Mouse (Mus musculus) stomach, postnatal 0 days (tissue): ENCODE measurements around the gene Msi1. TPM values are rescaled to one million over a fixed set of nuclear protein-coding genes. Genes with fewer than 3 reads are reported as not detected.

ENCODE experiments used
- ATAC-seq: fragments of 200-750 bp; cut with Nextera tagmentation; 2 replicates; pipeline ENCODE4 v1.8.0; 2017; ENCODE audit not compliant: low FRiP score, low TSS enrichment
- DNase-seq: peaks from one replicate; pipeline ENCODE4 v3.0.0-alpha.2; 2016; ENCODE audit warnings: low spot score
- H3K27ac ChIP-seq: fragments of 300-500 bp; sonication (generic); replicated peaks from 2 replicates; pipeline ENCODE4 v1.5.1; 2014; ENCODE audit warnings: mild to moderate bottlenecking, control low read depth
- H3K27me3 ChIP-seq: fragments of 300-500 bp; sonication (generic); 2 replicates; pipeline ENCODE4 v1.6.1; 2014; ENCODE audit warnings: low read length; ENCODE audit not compliant: control insufficient read depth, insufficient read depth
- H3K36me3 ChIP-seq: fragments of 300-500 bp; sonication (generic); 2 replicates; pipeline ENCODE4 v1.6.1; 2014; ENCODE audit warnings: low read length, mixed read lengths; ENCODE audit not compliant: control insufficient read depth, insufficient read depth
- H3K4me1 ChIP-seq: fragments of 300-500 bp; sonication (generic); replicated peaks from 2 replicates; pipeline ENCODE4 v1.6.1; 2014; ENCODE audit warnings: antibody characterized with exemption; ENCODE audit not compliant: control insufficient read depth, insufficient read depth
- H3K4me2 ChIP-seq: fragments of 300-500 bp; sonication (generic); replicated peaks from 2 replicates; pipeline ENCODE4 v1.6.1; 2014; ENCODE audit warnings: low read depth, mild to moderate bottlenecking, control low read depth, moderate library complexity
- H3K4me3 ChIP-seq: fragments of 300-500 bp; sonication (generic); 2 replicates; pipeline ENCODE4 v1.5.1; 2014; ENCODE audit warnings: low read depth, low read length, control low read depth
- H3K9ac ChIP-seq: fragments of 300-500 bp; sonication (generic); 2 replicates; pipeline ENCODE4 v1.6.1; 2014; ENCODE audit warnings: mild to moderate bottlenecking, low read length, control low read depth, mixed read lengths
- H3K9me3 ChIP-seq: fragments of 300-500 bp; sonication (generic); 2 replicates; pipeline ENCODE4 v1.6.1; 2016; ENCODE audit warnings: low read length; ENCODE audit not compliant: control insufficient read depth
- CTCF ChIP-seq: IDR thresholded peaks from 2 replicates; pipeline ENCODE4 v1.5.1; 2016; ENCODE audit warnings: antibody characterized with exemption, low read depth, mild to moderate bottlenecking, moderate library complexity
- EP300 ChIP-seq: optimal IDR thresholded peaks from 2 replicates; pipeline ENCODE3; 2016; ENCODE audit warnings: antibody characterized with exemption
- WGBS: fragments of 180-500 bp; shearing (Covaris S2); extraction: QIAGEN DNeasy Blood & Tissue Kit; methylation state at CpG from one replicate; pipeline ENCODE4 v1.1.7; 2014; 5-methylcytosine and 5-hydroxymethylcytosine counted together
- polyA plus RNA-seq: library from polyadenylated mRNA; unstranded; fragments of >200 nt; fragmentation: Nextera tagmentation; extraction: Ambion mirVana; gene quantifications from 2 replicates; pipeline ENCODE4 v1.2.1, GENCODE M21; 2015

The Msi1 gene
- polyA plus RNA-seq, 1 experiment from 2014 or later = 3.2 TPM

- peak; percentile 26; the same call in 1 of the 2 replicates for ATAC-seq
- no peak; the same call in 1 of the 2 replicates for TF ChIP-seq CTCF
- no peak for TF ChIP-seq EP300
- 0 out of 2 replicates have a peak overlapping the region, but pooled peaks have one; percentile 27 for H3K9ac ChIP-seq
These were observed 46.8 kb downstream of the Msi1 start for GRCm38 (mm10) chr5:115476107-115476727.

GRCm38 (mm10) chr5:115479561-115479960 is 50.2 kb downstream of the Msi1 start:
- Histone ChIP-seq H3K4me1 (0 out of 2 replicates have a peak, but pooled peaks cover 2% of the 10 kb centered on the region), H3K9me3 (no peaks in the 10 kb centered on the region), H3K9ac (no peak overlapping the region), H3K27me3 (no peaks in the 10 kb centered on the region), H3K27ac (no peak overlapping the region), H3K36me3 (peaks cover 2% of the 10 kb centered on the region; the same call in 1 of the 2 replicates), H3K4me2 (no peak overlapping the region), H3K4me3 (no peak overlapping the region)
- WGBS = 60% methylated on average over 15 of the region's 15 CpGs
- DNase-seq (no peak), ATAC-seq (no peak)
- no peak for TF ChIP-seq EP300
- TF ChIP-seq CTCF = no peak

More at GRCm38 (mm10) chr5:115476107-115476727, 46.8 kb downstream of the Msi1 start:
- Histone ChIP-seq H3K4me3 (peak overlapping the region; percentile 31), H3K9me3 (no peaks in the 10 kb centered on the region), H3K4me2 (peak overlapping the region; percentile 47), H3K27me3 (no peaks in the 10 kb centered on the region), H3K36me3 (no peaks in the 10 kb centered on the region), H3K27ac (no peak overlapping the region), H3K4me1 (0 out of 2 replicates have a peak, but pooled peaks cover 2% of the 10 kb centered on the region)
- WGBS = 40% methylated on average over 12 of the region's 12 CpGs
- no peak for DNase-seq

- Histone ChIP-seq H3K4me3 (0 out of 2 replicates have a peak overlapping the region, but pooled peaks have one; percentile 15), H3K9ac (peak overlapping the region; percentile 18; the same call in 1 of the 2 replicates), H3K9me3 (no peaks in the 10 kb centered on the region), H3K27ac (no peak overlapping the region), H3K4me1 (0 out of 2 replicates have a peak, but pooled peaks cover 2% of the 10 kb centered on the region), H3K4me2 (peak overlapping the region; percentile 36), H3K36me3 (peaks cover 2% of the 10 kb centered on the region; the same call in 1 of the 2 replicates), H3K27me3 (no peaks in the 10 kb centered on the region)
- peak; percentile 64 for DNase-seq
- no peak for TF ChIP-seq EP300
- TF ChIP-seq CTCF = no peak
- WGBS = 33% methylated on average over 27 of the region's 27 CpGs
- no peak for ATAC-seq
These were observed 50.7 kb downstream of the Msi1 start for GRCm38 (mm10) chr5:115480101-115480500.

- ATAC-seq = no peak
- TF ChIP-seq EP300 = no peak
- no peak for TF ChIP-seq CTCF
- Histone ChIP-seq H3K9ac (no peak overlapping the region), H3K36me3 (peaks cover 2% of the 10 kb centered on the region; the same call in 1 of the 2 replicates), H3K27me3 (no peaks in the 10 kb centered on the region), H3K4me3 (no peak overlapping the region), H3K27ac (no peak overlapping the region), H3K4me1 (no peaks in the 10 kb centered on the region), H3K4me2 (no peak overlapping the region), H3K9me3 (no peaks in the 10 kb centered on the region)
- no peak for DNase-seq
- WGBS = 55% methylated on average over 38 of the region's 38 CpGs
These were observed 53.2 kb downstream of the Msi1 start for GRCm38 (mm10) chr5:115482390-115483265.

GRCm38 (mm10) chr5:115483385-115483784 is 54.0 kb downstream of the Msi1 start:
- ATAC-seq (no peak), DNase-seq (no peak)
- Histone ChIP-seq H3K4me2 (no peak overlapping the region), H3K36me3 (peaks cover 2% of the 10 kb centered on the region; the same call in 1 of the 2 replicates), H3K27me3 (no peaks in the 10 kb centered on the region), H3K4me3 (no peak overlapping the region), H3K9me3 (no peaks in the 10 kb centered on the region), H3K4me1 (no peaks in the 10 kb centered on the region), H3K9ac (no peak overlapping the region), H3K27ac (no peak overlapping the region)
- 65% methylated on average over 6 of the region's 6 CpGs for WGBS
- peak; percentile 38; the same call in 1 of the 2 replicates for TF ChIP-seq CTCF
- TF ChIP-seq EP300 = no peak
